Comparison of ENCODE assay signal across 7 mouse cellular contexts in the genomic region with DNA sequence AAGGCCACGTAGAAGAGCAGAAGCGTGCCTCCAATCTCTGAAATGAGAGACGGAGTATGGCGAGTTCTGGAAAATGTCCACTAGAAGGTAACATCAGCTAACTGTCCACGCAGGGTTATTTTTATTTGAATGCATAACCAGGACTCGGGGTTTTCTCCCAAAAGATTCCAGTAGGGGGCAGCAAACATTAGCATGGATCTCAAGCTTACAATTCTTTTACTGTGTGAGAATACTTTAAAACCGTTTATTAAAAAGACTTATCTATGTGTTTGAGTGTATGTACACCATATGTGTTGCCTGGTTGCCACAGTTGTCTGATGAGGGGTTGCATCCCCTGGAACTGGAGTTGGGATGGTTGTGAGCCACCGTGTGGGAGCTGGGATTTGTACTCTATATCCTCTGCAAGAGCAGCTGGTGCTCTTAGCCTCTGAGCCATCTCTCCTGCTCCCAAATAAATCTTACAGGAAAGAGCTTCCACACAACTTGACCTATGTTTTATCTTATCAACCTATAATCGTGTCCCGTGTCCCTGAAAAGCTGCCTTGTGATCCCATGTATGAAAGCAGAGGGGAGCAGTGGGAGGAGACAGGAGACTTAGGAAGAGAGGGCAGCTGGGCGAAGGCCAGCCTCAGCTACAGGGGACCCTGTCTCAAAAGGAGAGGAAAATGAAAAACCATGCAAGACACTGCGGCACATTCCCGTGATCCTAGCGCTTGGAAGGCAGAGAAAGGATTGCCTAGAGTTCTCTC. TPM values are rescaled to one million over a fixed set of nuclear protein-coding genes. Genes with fewer than 3 reads are reported as not detected.
A peak's percentile ranks its signal among the peaks of the same experiment; 100 is the strongest.
DNase-seq lines count a peak whose midpoint lies in the region; ATAC-seq and TF ChIP-seq lines count a peak whose summit lies in the region.

No protein-coding gene starts in this region.

- H3K9ac ChIP-seq in heart, embryonic 11.5 days (ENCODE audit: low read depth, low read length): no peak overlapping the region
- H3K9ac ChIP-seq in kidney, embryonic 14.5 days (ENCODE audit: low read depth, low read length): no peak overlapping the region
- no peak overlapping the region for H3K9ac ChIP-seq in lung, postnatal 0 days (replicated peaks; ENCODE audit: low read depth)

- peak overlapping the region; percentile 68 for H3K4me2 ChIP-seq in heart, embryonic 11.5 days
- H3K4me2 ChIP-seq in kidney, embryonic 14.5 days (replicated peaks; ENCODE audit: low read depth, low read length): peak overlapping the region; percentile 48; the same call in 1 of the 2 replicates
- H3K4me2 ChIP-seq in lung, postnatal 0 days (replicated peaks; ENCODE audit: low read depth, low read length): peak overlapping the region; percentile 49; the same call in 1 of the 2 replicates

- WGBS in heart, embryonic 11.5 days (ENCODE audit: insufficient replicate concordance): 28% methylated on average over 14 of the region's 14 CpGs
- 41% methylated on average over 14 of the region's 14 CpGs for WGBS in kidney, embryonic 14.5 days
- 41% methylated on average over 14 of the region's 14 CpGs for WGBS in lung, postnatal 0 days
- 51% methylated on average over 14 of the region's 14 CpGs for WGBS in spleen, adult 2 months

- peaks cover 41% of the 10 kb centered on the region for H3K4me1 ChIP-seq in heart, embryonic 11.5 days (ENCODE audit: control insufficient read depth, insufficient read depth, low read length)
- peaks cover 14% of the 10 kb centered on the region for H3K4me1 ChIP-seq in kidney, embryonic 14.5 days (ENCODE audit: control insufficient read depth, insufficient read depth, low read length)
- 0 out of 2 replicates have a peak, but pooled peaks cover 6% of the 10 kb centered on the region for H3K4me1 ChIP-seq in lung, postnatal 0 days (ENCODE audit: insufficient read depth, low read depth, low read length)
- no peaks in the 10 kb centered on the region for H3K4me1 ChIP-seq in spleen, adult 2 months (ENCODE audit: control insufficient read depth, insufficient read depth, insufficient read length)

- no peaks in the 10 kb centered on the region for H3K9me3 ChIP-seq in heart, embryonic 11.5 days (replicated peaks; ENCODE audit: control insufficient read depth, low read length)
- H3K9me3 ChIP-seq in kidney, embryonic 14.5 days (ENCODE audit: control insufficient read depth, low read length): no peaks in the 10 kb centered on the region
- H3K9me3 ChIP-seq in lung, postnatal 0 days (ENCODE audit: low read length): no peaks in the 10 kb centered on the region

- peak; percentile 70 for TF ChIP-seq CTCF in lung, postnatal 0 days (IDR thresholded peaks at IDR 0.05)
- TF ChIP-seq CTCF in spleen, adult 2 months (IDR thresholded peaks at IDR 0.05; ENCODE audit: extremely low read depth, insufficient read depth, insufficient read length, insufficient replicate concordance): no peak

- no peak overlapping the region for H3K4me3 ChIP-seq in heart, embryonic 11.5 days (ENCODE audit: low read depth, low read length)
- no peak overlapping the region for H3K4me3 ChIP-seq in kidney, embryonic 14.5 days (ENCODE audit: low read length)
- no peak overlapping the region for H3K4me3 ChIP-seq in lung, postnatal 0 days (ENCODE audit: low read depth, low read length)
- H3K4me3 ChIP-seq in spleen, adult 2 months (ENCODE audit: extremely low read depth, insufficient read depth, insufficient read length): no peak overlapping the region

- H3K36me3 ChIP-seq in heart, embryonic 11.5 days (ENCODE audit: control insufficient read depth, insufficient read depth, low read length): no peaks in the 10 kb centered on the region
- H3K36me3 ChIP-seq in kidney, embryonic 14.5 days (ENCODE audit: control insufficient read depth, insufficient read depth, low read length): no peaks in the 10 kb centered on the region
- H3K36me3 ChIP-seq in lung, postnatal 0 days (ENCODE audit: insufficient read depth, low read length): no peaks in the 10 kb centered on the region
- H3K36me3 ChIP-seq in spleen, adult 2 months (ENCODE audit: control insufficient read depth, insufficient read depth, low read length): no peaks in the 10 kb centered on the region

- TF ChIP-seq EP300 in lung, postnatal 0 days (IDR thresholded peaks at IDR 0.05): no peak

- DNase-seq in 416B (ENCODE audit: low read depth): peak; percentile 80
- DNase-seq in CD4-positive helper T cell, adult 2 months (ENCODE audit: low read depth, low spot score): peak; percentile 68
- peak; percentile 76 to 89 for DNase-seq in cerebellum, postnatal 10 days
- DNase-seq in lung, postnatal 0 days (ENCODE audit: low spot score): peak; percentile 72
- DNase-seq in spleen, adult 2 months (ENCODE audit: low read depth in 1 of 2, low spot score in 2 of 2): peak; percentile 32 to 35

- H3K27me3 ChIP-seq in heart, embryonic 11.5 days (ENCODE audit: control insufficient read depth, insufficient read depth, low read length): no peaks in the 10 kb centered on the region
- no peaks in the 10 kb centered on the region for H3K27me3 ChIP-seq in kidney, embryonic 14.5 days (ENCODE audit: control insufficient read depth, insufficient read depth, low read length)
- H3K27me3 ChIP-seq in lung, postnatal 0 days (replicated peaks; ENCODE audit: insufficient read depth, low read length): no peaks in the 10 kb centered on the region
- H3K27me3 ChIP-seq in spleen, adult 2 months (ENCODE audit: control insufficient read depth, insufficient read depth, low read length): 0 out of 2 replicates have a peak, but pooled peaks cover 3% of the 10 kb centered on the region

- H3K27ac ChIP-seq in heart, embryonic 11.5 days (ENCODE audit: low read depth, low read length): peak overlapping the region; percentile 37; the same call in 1 of the 2 replicates
- H3K27ac ChIP-seq in kidney, embryonic 14.5 days (ENCODE audit: low read depth, low read length): peak overlapping the region; percentile 51; the same call in 1 of the 2 replicates
- no peak overlapping the region for H3K27ac ChIP-seq in lung, postnatal 0 days (ENCODE audit: low read length)
- H3K27ac ChIP-seq in spleen, adult 2 months (ENCODE audit: insufficient read depth, low read length): no peak overlapping the region

- TF ChIP-seq POLR2A in spleen, adult 2 months (IDR thresholded peaks at IDR 0.05; ENCODE audit: low read depth, low read length): no peak

- ATAC-seq in heart, embryonic 11.5 days (replicated peaks; ENCODE audit: insufficient number of reproducible peaks, low FRiP score, low TSS enrichment): no peak
- no peak for ATAC-seq in kidney, embryonic 14.5 days (ENCODE audit: low FRiP score, low TSS enrichment)
- ATAC-seq in lung, postnatal 0 days: no peak

RNA-seq across cellular contexts. Expression of gene Tuba1c, which starts 29.0 kb away (rescaled TPM):
- 167 and 169 TPM in 2 replicates for polyA plus RNA-seq in heart, embryonic 11.5 days (2014; fragmentation: Nextera tagmentation; extraction: Ambion mirVana)
- polyA plus RNA-seq in kidney, embryonic 14.5 days (2014; fragmentation: Nextera tagmentation; extraction: Ambion mirVana): 187 and 196 TPM in 2 replicates
- 45.1 and 53.2 TPM in 2 replicates for polyA plus RNA-seq in lung, postnatal 0 days (2015; fragmentation: Nextera tagmentation; extraction: Ambion mirVana)
- polyA plus RNA-seq in spleen, adult 2 months (2012; rRNA removed): 119 and 126 TPM in 2 replicates

RNA-seq across cellular contexts. Expression of gene Tuba1a, which starts 47.2 kb away (rescaled TPM):
- polyA plus RNA-seq in heart, embryonic 11.5 days (2014; fragmentation: Nextera tagmentation; extraction: Ambion mirVana): 1,237 and 1,376 TPM in 2 replicates
- 891 and 921 TPM in 2 replicates for polyA plus RNA-seq in kidney, embryonic 14.5 days (2014; fragmentation: Nextera tagmentation; extraction: Ambion mirVana)
- 881 and 945 TPM in 2 replicates for polyA plus RNA-seq in lung, postnatal 0 days (2015; fragmentation: Nextera tagmentation; extraction: Ambion mirVana)
- 116 and 126 TPM in 2 replicates for polyA plus RNA-seq in spleen, adult 2 months (2012; rRNA removed)

RNA-seq across cellular contexts. Expression of gene Gm49450, which starts 47.4 kb away (rescaled TPM):
- polyA plus RNA-seq in heart, embryonic 11.5 days (2014; fragmentation: Nextera tagmentation; extraction: Ambion mirVana): not detected in 2 replicates
- polyA plus RNA-seq in kidney, embryonic 14.5 days (2014; fragmentation: Nextera tagmentation; extraction: Ambion mirVana): not detected in 2 replicates
- polyA plus RNA-seq in lung, postnatal 0 days (2015; fragmentation: Nextera tagmentation; extraction: Ambion mirVana): not detected in 2 replicates
- polyA plus RNA-seq in spleen, adult 2 months (2012; rRNA removed): 16.3 and 63.6 TPM in 2 replicates

RNA-seq across cellular contexts. Expression of gene Prph, which starts 54.3 kb away (rescaled TPM):
- polyA plus RNA-seq in heart, embryonic 11.5 days (2014; fragmentation: Nextera tagmentation; extraction: Ambion mirVana): 0.09 and 0.59 TPM in 2 replicates
- 0.13 and 0.31 TPM in 2 replicates for polyA plus RNA-seq in kidney, embryonic 14.5 days (2014; fragmentation: Nextera tagmentation; extraction: Ambion mirVana)
- 0.32 and 0.42 TPM in 2 replicates for polyA plus RNA-seq in lung, postnatal 0 days (2015; fragmentation: Nextera tagmentation; extraction: Ambion mirVana)
- 0.99 and 1.4 TPM in 2 replicates for polyA plus RNA-seq in spleen, adult 2 months (2012; rRNA removed)

Comparison
In these comparisons a context has a peak if more than half of its experiments do, and no peak if none do; other contexts are left out.
1. H3K27ac ChIP-seq: peak in heart, embryonic 11.5 days (single experiment) and kidney, embryonic 14.5 days (single experiment); none in lung, postnatal 0 days (single experiment) and spleen, adult 2 months (single experiment).
2. RNA of gene Gm49450, which starts 47.4 kb away (polyA plus RNA-seq): 16.3 to 63.6 TPM in spleen, adult 2 months; not detected in heart, embryonic 11.5 days, not detected in kidney, embryonic 14.5 days and not detected in lung, postnatal 0 days; every median in the first group is over 10 times any median in the second.
3. Peak in every context shown above with its lines, with median percentiles within 50 percentile points of each other: DNase-seq and H3K4me2 ChIP-seq.